Mouse (Mus musculus) heart, embryonic 13.5 days (tissue): Measurements from ENCODE around the gene Ldlrad1. TPM values are rescaled to one million over a fixed set of nuclear protein-coding genes. Genes with fewer than 3 reads are reported as not detected.

Experiments used
- ATAC-seq: fragments of 200-750 bp; cut with Nextera tagmentation; 2 replicates; pipeline ENCODE4 v1.8.0; 2017; ENCODE audit warnings: moderate TSS enrichment; ENCODE audit not compliant: insufficient number of reproducible peaks, low FRiP score, low TSS enrichment; ENCODE audit errors: extremely low read depth
- H3K27ac ChIP-seq: fragments of 300-500 bp; sonication (generic); replicated peaks from 2 replicates; pipeline ENCODE4 v1.5.1; 2015; ENCODE audit warnings: moderate library complexity, mild to moderate bottlenecking, inconsistent platforms
- H3K27me3 ChIP-seq: fragments of 300-500 bp; sonication (generic); replicated peaks from 2 replicates; pipeline ENCODE4 v1.6.1; 2015; ENCODE audit warnings: mild to moderate bottlenecking, inconsistent platforms
- H3K36me3 ChIP-seq: fragments of 300-500 bp; sonication (generic); 2 replicates; pipeline ENCODE4 v1.6.1; 2015; ENCODE audit warnings: mild to moderate bottlenecking, inconsistent platforms
- H3K4me1 ChIP-seq: fragments of 300-500 bp; sonication (generic); 2 replicates; pipeline ENCODE4 v1.6.1; 2015; ENCODE audit warnings: inconsistent platforms
- H3K4me2 ChIP-seq: fragments of 300-500 bp; sonication (generic); 2 replicates; pipeline ENCODE4 v1.6.1; 2015; ENCODE audit warnings: inconsistent platforms, mild to moderate bottlenecking, moderate library complexity
- H3K4me3 ChIP-seq: fragments of 300-500 bp; sonication (generic); 2 replicates; pipeline ENCODE4 v1.5.1; 2015; ENCODE audit warnings: moderate library complexity, mild to moderate bottlenecking, inconsistent platforms
- H3K9ac ChIP-seq: fragments of 300-500 bp; sonication (generic); 2 replicates; pipeline ENCODE4 v1.6.1; 2015; ENCODE audit warnings: inconsistent platforms, mild to moderate bottlenecking, moderate library complexity
- H3K9me3 ChIP-seq: fragments of 300-500 bp; sonication (generic); 2 replicates; pipeline ENCODE4 v1.6.1; 2016; ENCODE audit warnings: inconsistent platforms
- WGBS: fragments of 180-500 bp; shearing (Covaris S2); methylation state at CpG from one replicate; pipeline ENCODE4 v1.1.7; 2015; ENCODE audit warnings: mixed read lengths; 5-methylcytosine and 5-hydroxymethylcytosine counted together
- polyA plus RNA-seq: library from polyadenylated mRNA; unstranded; fragments of >200 nt; fragmentation: Nextera tagmentation; extraction: Ambion mirVana; gene quantifications from 2 replicates; pipeline ENCODE4 v1.2.1, GENCODE M21; 2015

The Ldlrad1 gene
- polyA plus RNA-seq, 1 experiment from 2014 or later, result not detected

DNA sequence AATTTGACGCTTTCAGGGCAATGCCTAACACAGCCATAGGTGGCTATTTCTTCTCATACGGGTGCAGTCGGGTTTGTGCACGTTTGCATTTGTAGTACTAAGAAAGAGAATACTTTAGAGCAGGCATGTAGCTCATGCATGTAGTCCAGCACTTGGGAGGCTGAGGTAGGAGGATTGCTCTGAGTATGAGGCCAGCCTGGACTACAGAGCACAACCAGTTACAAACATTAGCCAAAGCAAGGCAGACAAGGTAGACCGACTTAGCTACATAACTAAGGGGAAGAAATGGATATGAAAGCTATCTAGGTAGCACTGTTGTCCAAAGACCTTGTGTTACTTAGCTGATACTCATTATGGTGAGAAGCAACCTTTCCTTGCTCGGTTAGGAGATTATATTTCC lies 27.1 kb upstream of the Ldlrad1 start:
- peaks cover 13% of the 10 kb centered on the region for H3K36me3 ChIP-seq

DNA sequence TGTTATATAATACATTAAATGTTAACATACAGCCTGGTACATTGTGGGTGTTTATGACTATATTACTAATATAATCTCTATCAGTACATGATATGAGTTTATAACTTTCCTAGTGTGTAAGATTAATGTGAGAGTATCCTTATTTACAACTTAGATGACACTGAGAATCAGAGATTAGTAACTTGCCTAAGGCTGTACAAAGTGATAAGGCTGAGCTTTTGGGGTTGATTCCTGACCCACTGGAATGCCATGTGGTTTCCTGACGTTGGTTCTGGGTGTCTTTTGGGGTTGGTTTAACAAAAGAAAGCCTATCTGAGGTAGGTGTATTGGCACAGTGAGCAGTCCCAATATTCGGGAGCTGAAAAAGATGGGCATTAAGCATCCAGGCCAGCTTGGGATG lies 26.2 kb upstream of the Ldlrad1 start:
- Histone ChIP-seq H3K27me3 (no peaks in the 10 kb centered on the region), H3K4me3 (no peak overlapping the region), H3K4me1 (peaks cover 40% of the 10 kb centered on the region), H3K9me3 (no peaks in the 10 kb centered on the region), H3K27ac (no peak overlapping the region), H3K36me3 (peaks cover 22% of the 10 kb centered on the region), H3K9ac (no peak overlapping the region), H3K4me2 (no peak overlapping the region)
- 64% methylated on average over 2 of the region's 2 CpGs for WGBS
- ATAC-seq, result no peak

More for the DNA sequence above, 27.1 kb upstream of the Ldlrad1 start:
- Histone ChIP-seq H3K9me3 (no peaks in the 10 kb centered on the region), H3K4me1 (peaks cover 49% of the 10 kb centered on the region), H3K9ac (no peak overlapping the region), H3K27me3 (no peaks in the 10 kb centered on the region), H3K4me2 (no peak overlapping the region), H3K4me3 (no peak overlapping the region), H3K27ac (no peak overlapping the region)
- ATAC-seq, result no peak
- WGBS, result 83% methylated on average over 6 of the region's 6 CpGs

DNA sequence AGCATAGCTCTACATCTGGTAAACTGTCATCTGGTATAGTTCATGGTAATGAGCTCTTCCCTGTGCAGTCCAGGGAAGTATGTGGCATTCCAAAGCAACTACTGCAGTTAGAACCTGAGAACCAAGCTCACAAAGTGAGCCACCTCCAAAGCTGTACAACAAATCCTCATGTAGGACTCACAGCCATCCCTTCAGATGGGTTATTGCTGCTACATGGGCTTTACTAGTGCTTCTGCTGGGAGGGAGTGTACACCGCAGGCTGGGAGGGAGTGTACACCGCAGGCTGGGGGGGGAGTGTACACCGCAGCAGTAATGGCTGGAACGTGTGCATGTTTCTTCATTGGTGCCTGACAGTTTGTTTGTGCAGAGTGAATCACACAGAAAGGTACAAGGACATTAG lies 25.8 kb upstream of the Ldlrad1 start:
- Histone ChIP-seq H3K9me3 (no peaks in the 10 kb centered on the region), H3K36me3 (peaks cover 26% of the 10 kb centered on the region), H3K9ac (no peak overlapping the region), H3K4me2 (no peak overlapping the region), H3K27me3 (no peaks in the 10 kb centered on the region), H3K27ac (no peak overlapping the region), H3K4me3 (no peak overlapping the region), H3K4me1 (peaks cover 40% of the 10 kb centered on the region)
- WGBS, result 83% methylated on average over 4 of the region's 4 CpGs
- ATAC-seq, result no peak

DNA sequence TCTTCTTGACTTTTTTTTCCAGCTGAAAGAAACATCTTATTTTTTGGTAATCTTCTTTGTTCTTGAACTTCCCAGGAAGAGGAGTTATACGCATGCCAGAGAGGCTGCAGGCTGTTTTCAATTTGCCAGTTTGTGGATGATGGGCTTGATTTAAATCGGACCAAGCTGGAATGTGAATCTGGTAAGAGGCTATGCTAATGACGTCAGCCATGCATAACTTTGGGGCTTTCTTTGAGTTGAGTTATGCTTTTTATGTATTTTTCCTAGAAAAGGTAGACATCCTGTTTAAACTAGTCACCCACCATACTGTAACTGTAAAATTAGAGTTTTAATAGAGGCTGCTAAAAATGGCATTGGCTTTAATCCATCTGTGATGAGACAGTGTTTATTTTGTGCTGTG lies 23.3 kb upstream of the Ldlrad1 start:
- Histone ChIP-seq H3K27me3 (no peaks in the 10 kb centered on the region), H3K4me2 (no peak overlapping the region), H3K9me3 (no peaks in the 10 kb centered on the region), H3K9ac (no peak overlapping the region), H3K27ac (no peak overlapping the region), H3K36me3 (peaks cover 50% of the 10 kb centered on the region), H3K4me1 (peaks cover 29% of the 10 kb centered on the region), H3K4me3 (no peak overlapping the region)
- 73% methylated on average over 3 of the region's 3 CpGs for WGBS
- ATAC-seq, result no peak

DNA sequence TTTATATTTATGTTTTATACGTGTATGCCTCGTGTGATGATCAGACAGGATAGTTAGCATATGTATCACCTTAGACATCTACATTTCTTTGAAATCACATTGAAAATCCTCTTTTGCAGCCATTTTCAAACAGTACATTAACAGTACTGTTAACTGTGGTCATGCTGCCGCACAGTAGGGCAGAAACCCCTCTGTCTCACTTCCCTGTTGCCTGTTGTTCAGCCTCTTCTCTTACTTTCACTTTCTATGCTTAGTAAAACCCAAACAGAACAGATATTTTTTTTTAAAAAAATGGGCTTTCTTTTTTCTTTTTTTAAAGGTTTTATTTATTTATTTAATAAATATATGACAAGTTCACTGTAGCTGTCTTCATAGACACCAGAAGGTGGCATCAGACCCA lies 15.1 kb upstream of the Ldlrad1 start:
- Histone ChIP-seq H3K9me3 (no peaks in the 10 kb centered on the region), H3K4me1 (no peaks in the 10 kb centered on the region), H3K4me3 (no peak overlapping the region), H3K27ac (no peak overlapping the region), H3K36me3 (peaks cover 91% of the 10 kb centered on the region), H3K27me3 (no peaks in the 10 kb centered on the region), H3K4me2 (no peak overlapping the region), H3K9ac (no peak overlapping the region)
- 94% methylated on average over 3 of the region's 3 CpGs for WGBS
- no peak for ATAC-seq

DNA sequence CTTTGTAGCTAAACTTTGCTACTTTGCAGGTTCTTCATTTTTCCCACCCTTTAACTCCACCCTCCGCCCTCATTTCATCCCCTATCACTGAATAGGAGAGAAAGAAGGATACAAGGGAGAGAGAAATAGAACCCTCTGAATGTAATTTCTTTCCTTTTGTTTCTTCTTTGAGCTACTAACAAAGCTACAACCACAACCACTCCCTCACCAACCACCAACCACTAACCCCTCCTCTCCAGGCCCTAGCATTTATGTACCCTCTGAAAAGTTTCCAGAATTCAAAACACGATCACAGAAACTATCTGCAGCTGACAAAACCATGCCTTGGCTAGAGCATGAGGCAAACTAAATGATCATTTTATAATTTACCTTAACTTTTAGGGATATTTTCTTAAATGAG lies 12.5 kb upstream of the Ldlrad1 start:
- no peaks in the 10 kb centered on the region for H3K4me1 ChIP-seq
- no peak overlapping the region for H3K4me3 ChIP-seq
- H3K36me3 ChIP-seq, result peaks cover 93% of the 10 kb centered on the region
- ATAC-seq, result no peak
- no peak overlapping the region for H3K4me2 ChIP-seq
- H3K9ac ChIP-seq, result no peak overlapping the region
- H3K27ac ChIP-seq, result no peak overlapping the region
- H3K9me3 ChIP-seq, result no peaks in the 10 kb centered on the region
- H3K27me3 ChIP-seq, result no peaks in the 10 kb centered on the region
- 92% methylated on average over 2 of the region's 2 CpGs for WGBS

DNA sequence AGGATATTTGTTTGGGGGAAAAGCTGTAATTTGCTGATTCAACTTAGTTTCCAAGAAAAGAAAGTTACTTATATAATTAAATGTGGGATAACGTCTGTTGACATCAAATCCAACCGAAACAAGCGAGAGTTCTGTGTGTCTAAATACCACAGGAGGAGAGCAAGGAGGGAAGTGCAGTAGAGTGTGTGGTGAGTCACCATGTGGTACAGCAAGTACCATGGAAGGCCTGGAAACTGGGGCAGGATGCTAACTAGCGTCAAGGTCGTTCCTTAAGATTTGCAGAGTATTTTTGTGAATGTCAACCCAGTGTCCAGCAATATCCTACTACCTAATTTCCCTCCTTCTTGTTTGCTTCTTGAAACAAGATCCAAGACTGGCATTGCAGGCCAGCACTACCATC lies 10.9 kb upstream of the Ldlrad1 start:
- WGBS, result 86% methylated on average over 5 of the region's 5 CpGs
- no peak overlapping the region for H3K4me2 ChIP-seq
- H3K4me1 ChIP-seq, result no peaks in the 10 kb centered on the region
- no peak overlapping the region for H3K4me3 ChIP-seq
- H3K27me3 ChIP-seq, result no peaks in the 10 kb centered on the region
- no peak overlapping the region for H3K9ac ChIP-seq
- no peak for ATAC-seq
- H3K9me3 ChIP-seq, result no peaks in the 10 kb centered on the region
- H3K36me3 ChIP-seq, result peaks cover 96% of the 10 kb centered on the region
- no peak overlapping the region for H3K27ac ChIP-seq

DNA sequence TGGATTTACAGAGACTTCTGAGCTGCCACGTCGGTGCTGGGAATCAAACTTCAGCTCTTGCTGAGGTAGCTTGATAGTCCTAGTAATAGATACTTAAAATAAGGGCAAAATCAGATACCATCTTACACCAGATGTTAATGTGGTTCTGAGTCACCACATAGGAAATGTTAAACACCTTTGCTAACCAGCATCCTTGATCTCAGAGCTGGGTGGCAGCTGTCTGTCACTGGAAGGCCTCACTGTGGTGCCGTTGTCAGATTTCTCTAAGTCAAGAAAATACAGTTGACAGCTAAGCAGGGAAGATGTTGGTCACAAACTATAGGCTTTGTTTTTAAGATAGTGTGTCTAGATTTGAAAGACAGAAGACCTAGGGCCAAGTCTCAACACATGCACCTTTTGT lies 7.2 kb upstream of the Ldlrad1 start:
- Histone ChIP-seq H3K4me3 (no peak overlapping the region), H3K36me3 (peaks cover 96% of the 10 kb centered on the region)
- no peak for ATAC-seq

DNA sequence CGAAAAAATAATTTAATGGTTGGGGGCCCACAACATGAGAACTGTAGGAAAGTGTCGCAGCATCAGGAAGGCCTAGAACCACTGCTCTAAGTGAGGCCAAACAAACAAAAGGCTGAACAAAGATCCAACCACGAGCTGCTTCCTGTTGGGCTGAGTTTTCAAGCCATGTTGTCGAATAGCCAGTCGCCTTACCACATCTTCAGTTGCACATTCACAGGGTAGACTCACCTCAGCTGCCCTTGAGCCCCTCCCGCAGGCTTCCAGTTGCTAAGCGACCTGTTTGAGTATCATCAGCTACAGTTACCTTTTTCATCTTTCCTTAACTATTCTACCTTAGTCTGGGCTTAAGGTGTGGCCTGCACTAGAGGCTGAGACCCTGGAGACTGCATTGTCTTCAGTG lies 6.0 kb upstream of the Ldlrad1 start:
- no peak for ATAC-seq
- 85% methylated on average over 7 of the region's 7 CpGs for WGBS
- H3K4me1 ChIP-seq, result no peaks in the 10 kb centered on the region
- no peaks in the 10 kb centered on the region; the same call in 1 of the 2 replicates for H3K27me3 ChIP-seq
- H3K4me2 ChIP-seq, result no peak overlapping the region
- no peaks in the 10 kb centered on the region for H3K9me3 ChIP-seq
- H3K9ac ChIP-seq, result no peak overlapping the region
- H3K36me3 ChIP-seq, result peaks cover 95% of the 10 kb centered on the region
- H3K4me3 ChIP-seq, result no peak overlapping the region
- no peak overlapping the region for H3K27ac ChIP-seq

More for the DNA sequence above, 7.2 kb upstream of the Ldlrad1 start:
- Histone ChIP-seq H3K27ac (no peak overlapping the region), H3K27me3 (no peaks in the 10 kb centered on the region), H3K4me1 (no peaks in the 10 kb centered on the region), H3K9ac (no peak overlapping the region), H3K9me3 (no peaks in the 10 kb centered on the region), H3K4me2 (no peak overlapping the region)
- 91% methylated on average over 3 of the region's 3 CpGs for WGBS

DNA sequence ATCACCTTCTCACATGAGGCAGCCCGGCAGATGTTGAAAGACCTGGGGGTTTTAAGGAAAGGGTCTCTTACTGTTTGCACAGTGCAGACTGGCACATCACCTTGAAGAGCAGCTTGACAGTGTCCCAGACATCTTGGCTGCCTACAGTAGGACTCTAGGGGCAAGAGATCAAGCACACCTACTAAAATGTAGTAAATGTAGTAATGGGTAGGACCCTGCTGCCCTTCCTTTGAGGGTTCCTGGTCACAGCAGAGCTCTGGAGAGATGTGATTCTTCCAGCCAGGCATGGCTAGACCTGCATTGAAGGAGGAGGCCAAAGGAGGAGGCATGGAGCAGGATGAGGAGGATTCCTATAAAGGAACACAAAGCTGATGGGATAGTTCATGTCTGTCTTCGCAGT lies 2.0 kb upstream of the Ldlrad1 start:
- no peaks in the 10 kb centered on the region for H3K9me3 ChIP-seq
- 97% methylated on average over 2 of the region's 2 CpGs for WGBS
- H3K36me3 ChIP-seq, result peaks cover 67% of the 10 kb centered on the region
- H3K27me3 ChIP-seq, result peaks cover 16% of the 10 kb centered on the region; the same call in 1 of the 2 replicates
- no peak for ATAC-seq
- no peak overlapping the region for H3K9ac ChIP-seq
- H3K4me2 ChIP-seq, result no peak overlapping the region
- no peak overlapping the region for H3K27ac ChIP-seq
- H3K4me3 ChIP-seq, result no peak overlapping the region
- H3K4me1 ChIP-seq, result peaks cover 4% of the 10 kb centered on the region; the same call in 1 of the 2 replicates

DNA sequence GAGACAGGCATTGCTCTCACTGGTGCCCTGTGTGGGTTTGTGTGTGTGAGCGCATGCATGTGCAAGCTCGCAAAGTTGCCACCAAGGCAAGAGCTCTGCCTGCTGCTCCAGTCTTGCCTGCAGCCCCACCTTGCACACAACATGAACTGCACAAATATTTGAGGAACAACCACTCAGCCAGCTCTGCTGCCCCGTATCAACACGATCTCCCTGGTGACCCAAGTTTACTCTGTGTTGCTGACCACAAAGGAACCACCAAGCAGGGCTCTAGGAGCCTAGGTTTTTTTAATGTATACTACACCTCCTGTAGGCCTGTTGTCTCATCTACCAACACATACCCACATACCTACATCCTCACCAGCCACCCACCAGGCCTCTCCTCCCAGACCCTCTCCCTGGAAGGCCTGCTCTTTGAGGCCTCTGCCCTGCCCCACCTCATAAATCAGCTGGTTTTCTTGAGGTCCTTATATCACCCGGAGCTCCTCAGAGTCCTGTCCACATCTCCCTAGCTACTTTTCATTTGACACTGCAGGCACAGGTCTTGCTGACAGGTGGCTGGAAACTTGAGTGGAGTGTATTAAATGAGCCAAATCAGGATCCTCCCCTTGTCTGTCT lies 1.6 kb downstream of the Ldlrad1 start:
- WGBS, result 76% methylated on average over 5 of the region's 5 CpGs
- no peak overlapping the region for H3K9ac ChIP-seq
- no peak overlapping the region for H3K27ac ChIP-seq
- H3K9me3 ChIP-seq, result no peaks in the 10 kb centered on the region
- peaks cover 31% of the 10 kb centered on the region for H3K36me3 ChIP-seq
- ATAC-seq, result no peak
- H3K4me3 ChIP-seq, result no peak overlapping the region
- peaks cover 4% of the 10 kb centered on the region; the same call in 1 of the 2 replicates for H3K4me1 ChIP-seq
- H3K27me3 ChIP-seq, result peaks cover 50% of the 10 kb centered on the region
- H3K4me2 ChIP-seq, result no peak overlapping the region

DNA sequence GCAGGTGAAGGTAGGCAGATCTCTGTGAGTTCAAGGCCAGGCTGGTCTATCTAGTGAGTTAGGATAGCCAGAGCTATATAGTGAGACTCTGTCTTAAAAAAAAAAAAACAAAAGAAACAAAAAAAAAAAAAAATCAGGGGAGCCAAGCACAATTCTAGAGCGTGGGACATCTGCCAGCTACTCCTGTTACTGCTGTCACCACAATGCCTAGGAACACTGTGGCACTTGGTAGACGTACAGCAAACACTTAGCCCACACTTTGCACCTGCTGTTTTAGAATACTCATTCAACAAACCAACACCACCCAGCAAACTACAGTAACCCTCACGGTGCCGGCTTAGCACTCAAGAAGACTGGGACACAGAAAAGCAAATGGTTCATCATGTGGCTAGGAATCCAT lies 2.5 kb downstream of the Ldlrad1 start:
- Histone ChIP-seq H3K27me3 (peaks cover 58% of the 10 kb centered on the region), H3K36me3 (peaks cover 26% of the 10 kb centered on the region), H3K27ac (no peak overlapping the region), H3K4me1 (peaks cover 4% of the 10 kb centered on the region; the same call in 1 of the 2 replicates), H3K4me3 (no peak overlapping the region), H3K9ac (no peak overlapping the region), H3K9me3 (no peaks in the 10 kb centered on the region), H3K4me2 (no peak overlapping the region)
- no peak for ATAC-seq
- WGBS, result 43% methylated on average over 4 of the region's 4 CpGs
